Mouse (Mus musculus): Measurements from ENCODE around the gene Gas1. TPM values are rescaled to one million over a fixed set of nuclear protein-coding genes. Genes with fewer than 3 reads are reported as not detected.

Gene Gas1
- 19.3 and 29.9 TPM in 2 replicates for polyA plus RNA-seq (2015; fragmentation: Nextera tagmentation; extraction: Ambion mirVana)

- H3K27me3 ChIP-seq, result 0 out of 2 replicates have a peak, but pooled peaks cover 3% of the 10 kb centered on the region
- under 1% methylated on average over 44 of the region's 59 CpGs for WGBS
- H3K4me2 ChIP-seq, result peak within 1 kb of the TSS; percentile 83
- ATAC-seq (ENCODE audit: low read depth), result peak; percentile 87
- H3K4me3 ChIP-seq, result peak within 1 kb of the TSS; percentile 83
- no peaks in the 10 kb centered on the region for H3K9me3 ChIP-seq
- peak within 1 kb of the TSS; percentile 97 for H3K27ac ChIP-seq (replicated peaks)
- H3K9ac ChIP-seq, result peak within 1 kb of the TSS; percentile 90
- peaks cover 45% of the 10 kb centered on the region for H3K4me1 ChIP-seq (replicated peaks)
- no peaks in the 10 kb centered on the region for H3K36me3 ChIP-seq
Observed at GRCm38 (mm10) chr13:60177106-60177796, at the start of gene Gas1. Gene Gas1 (minus strand): TSS chr13:60177365.

- Histone ChIP-seq H3K36me3 (no peaks in the 10 kb centered on the region), H3K9ac (no peak overlapping the region; the same call in 1 of the 2 replicates), H3K9me3 (peaks cover 5% of the 10 kb centered on the region; the same call in 1 of the 2 replicates), H3K27ac (replicated peaks) (peak overlapping the region; percentile 72), H3K4me1 (replicated peaks) (peaks cover 16% of the 10 kb centered on the region), H3K4me2 (0 out of 2 replicates have a peak overlapping the region, but pooled peaks have one; percentile 11), H3K4me3 (no peak overlapping the region), H3K27me3 (no peaks in the 10 kb centered on the region; the same call in 1 of the 2 replicates)
- 19% methylated on average over 9 of the region's 9 CpGs for WGBS
- peak; percentile 74; the same call in 1 of the 2 replicates for ATAC-seq (ENCODE audit: low read depth)
Observed at GRCm38 (mm10) chr13:60226251-60226836, 49.2 kb upstream of the Gas1 start.

- H3K4me2 ChIP-seq, result no peak overlapping the region
- no peak overlapping the region for H3K4me3 ChIP-seq
- no peaks in the 10 kb centered on the region for H3K36me3 ChIP-seq
- H3K9me3 ChIP-seq, result peaks cover 5% of the 10 kb centered on the region; the same call in 1 of the 2 replicates
- no peak overlapping the region; the same call in 1 of the 2 replicates for H3K9ac ChIP-seq
- ATAC-seq (ENCODE audit: low read depth), result peak; percentile 50; the same call in 1 of the 2 replicates
- 45% methylated on average over 1 of the region's 1 CpGs for WGBS
- H3K27ac ChIP-seq (replicated peaks), result peak overlapping the region; percentile 72
- peaks cover 16% of the 10 kb centered on the region for H3K4me1 ChIP-seq (replicated peaks)
- no peaks in the 10 kb centered on the region; the same call in 1 of the 2 replicates for H3K27me3 ChIP-seq
Observed at GRCm38 (mm10) chr13:60225736-60226135, 48.6 kb upstream of the Gas1 start.

GRCm38 (mm10) chr13:60225276-60225675 is 48.1 kb upstream of the Gas1 start:
- Histone ChIP-seq H3K4me1 (replicated peaks) (peaks cover 16% of the 10 kb centered on the region), H3K9ac (no peak overlapping the region), H3K27me3 (no peaks in the 10 kb centered on the region; the same call in 1 of the 2 replicates), H3K27ac (replicated peaks) (peak overlapping the region; percentile 72), H3K4me2 (no peak overlapping the region), H3K4me3 (no peak overlapping the region), H3K36me3 (no peaks in the 10 kb centered on the region), H3K9me3 (peaks cover 5% of the 10 kb centered on the region; the same call in 1 of the 2 replicates)
- ATAC-seq (ENCODE audit: low read depth), result no peak
- 91% methylated on average over 5 of the region's 5 CpGs for WGBS

GRCm38 (mm10) chr13:60223797-60224196 is 46.6 kb upstream of the Gas1 start:
- no peak overlapping the region for H3K4me2 ChIP-seq
- 41% methylated on average over 2 of the region's 2 CpGs for WGBS
- H3K4me1 ChIP-seq (replicated peaks), result peaks cover 16% of the 10 kb centered on the region
- no peak overlapping the region for H3K27ac ChIP-seq (replicated peaks)
- no peaks in the 10 kb centered on the region for H3K36me3 ChIP-seq
- no peak for ATAC-seq (ENCODE audit: low read depth)
- no peak overlapping the region for H3K4me3 ChIP-seq
- H3K27me3 ChIP-seq, result no peaks in the 10 kb centered on the region; the same call in 1 of the 2 replicates
- H3K9ac ChIP-seq, result no peak overlapping the region
- H3K9me3 ChIP-seq, result peaks cover 5% of the 10 kb centered on the region; the same call in 1 of the 2 replicates

- WGBS, result 91% methylated on average over 11 of the region's 11 CpGs
- Histone ChIP-seq H3K9ac (no peak overlapping the region), H3K4me1 (replicated peaks) (peaks cover 16% of the 10 kb centered on the region), H3K27me3 (no peaks in the 10 kb centered on the region), H3K27ac (replicated peaks) (no peak overlapping the region), H3K9me3 (peaks cover 5% of the 10 kb centered on the region; the same call in 1 of the 2 replicates), H3K4me3 (no peak overlapping the region), H3K4me2 (no peak overlapping the region), H3K36me3 (no peaks in the 10 kb centered on the region)
- no peak for ATAC-seq (ENCODE audit: low read depth)
Observed at GRCm38 (mm10) chr13:60222336-60222735, 45.2 kb upstream of the Gas1 start.

- H3K27me3 ChIP-seq, result no peaks in the 10 kb centered on the region
Observed at GRCm38 (mm10) chr13:60213896-60214295, 36.7 kb upstream of the Gas1 start.

GRCm38 (mm10) chr13:60207135-60207601 is 30.0 kb upstream of the Gas1 start:
- Histone ChIP-seq H3K27ac (replicated peaks) (no peak overlapping the region), H3K4me2 (no peak overlapping the region), H3K4me1 (replicated peaks) (no peaks in the 10 kb centered on the region), H3K36me3 (no peaks in the 10 kb centered on the region), H3K27me3 (no peaks in the 10 kb centered on the region), H3K9me3 (peaks cover 8% of the 10 kb centered on the region; the same call in 1 of the 2 replicates), H3K9ac (no peak overlapping the region), H3K4me3 (no peak overlapping the region)
- WGBS, result 92% methylated on average over 6 of the region's 6 CpGs
- ATAC-seq (ENCODE audit: low read depth), result no peak

More at GRCm38 (mm10) chr13:60213896-60214295, 36.7 kb upstream of the Gas1 start:
- Histone ChIP-seq H3K9ac (no peak overlapping the region), H3K4me1 (replicated peaks) (no peaks in the 10 kb centered on the region), H3K36me3 (no peaks in the 10 kb centered on the region), H3K27ac (replicated peaks) (no peak overlapping the region), H3K4me3 (no peak overlapping the region), H3K4me2 (no peak overlapping the region), H3K9me3 (no peaks in the 10 kb centered on the region)
- ATAC-seq (ENCODE audit: low read depth), result no peak
- WGBS, result 89% methylated on average over 7 of the region's 7 CpGs

- Histone ChIP-seq H3K4me3 (no peak overlapping the region), H3K9ac (no peak overlapping the region), H3K9me3 (peaks cover 8% of the 10 kb centered on the region; the same call in 1 of the 2 replicates), H3K27ac (replicated peaks) (no peak overlapping the region), H3K36me3 (no peaks in the 10 kb centered on the region), H3K4me2 (no peak overlapping the region), H3K4me1 (replicated peaks) (no peaks in the 10 kb centered on the region), H3K27me3 (no peaks in the 10 kb centered on the region)
- no peak for ATAC-seq (ENCODE audit: low read depth)
- 90% methylated on average over 6 of the region's 6 CpGs for WGBS
Observed at GRCm38 (mm10) chr13:60204746-60205145, 27.6 kb upstream of the Gas1 start.

GRCm38 (mm10) chr13:60193273-60193672 is 16.1 kb upstream of the Gas1 start:
- Histone ChIP-seq H3K36me3 (no peaks in the 10 kb centered on the region), H3K9ac (no peak overlapping the region), H3K27me3 (no peaks in the 10 kb centered on the region), H3K27ac (replicated peaks) (no peak overlapping the region), H3K4me1 (replicated peaks) (no peaks in the 10 kb centered on the region), H3K4me3 (no peak overlapping the region), H3K9me3 (no peaks in the 10 kb centered on the region), H3K4me2 (no peak overlapping the region)
- 67% methylated on average over 6 of the region's 6 CpGs for WGBS
- ATAC-seq (ENCODE audit: low read depth), result no peak

- H3K36me3 ChIP-seq, result no peaks in the 10 kb centered on the region
- 64% methylated on average over 10 of the region's 10 CpGs for WGBS
- no peak overlapping the region for H3K4me2 ChIP-seq
- no peak overlapping the region for H3K4me3 ChIP-seq
- no peak for ATAC-seq (ENCODE audit: low read depth)
- no peaks in the 10 kb centered on the region for H3K27me3 ChIP-seq
- no peak overlapping the region for H3K27ac ChIP-seq (replicated peaks)
- H3K4me1 ChIP-seq (replicated peaks), result no peaks in the 10 kb centered on the region
- no peaks in the 10 kb centered on the region for H3K9me3 ChIP-seq
- no peak overlapping the region for H3K9ac ChIP-seq
Observed at GRCm38 (mm10) chr13:60189923-60190322, 12.8 kb upstream of the Gas1 start.

GRCm38 (mm10) chr13:60188952-60189351 is 11.8 kb upstream of the Gas1 start:
- no peaks in the 10 kb centered on the region for H3K4me1 ChIP-seq (replicated peaks)
- 83% methylated on average over 8 of the region's 8 CpGs for WGBS
- H3K27me3 ChIP-seq, result no peaks in the 10 kb centered on the region
- H3K4me2 ChIP-seq, result no peak overlapping the region
- no peak for ATAC-seq (ENCODE audit: low read depth)
- H3K4me3 ChIP-seq, result no peak overlapping the region
- no peaks in the 10 kb centered on the region for H3K36me3 ChIP-seq
- H3K9ac ChIP-seq, result no peak overlapping the region
- H3K27ac ChIP-seq (replicated peaks), result no peak overlapping the region
- H3K9me3 ChIP-seq, result no peaks in the 10 kb centered on the region

Measured in neural tube, embryonic 13.5 days (tissue).